Mouse (Mus musculus) small intestine, adult 2 months (tissue): Measurements from ENCODE around the gene Sox8.

ENCODE experiments used
- CTCF ChIP-seq: fragments of 200-500 bp; IDR thresholded peaks from 2 replicates; pipeline ENCODE4 v1.5.1; 2012; ENCODE audit warnings: low read depth, mild to moderate bottlenecking, control low read depth, inconsistent platforms, low read length, moderate library complexity, mixed read lengths; ENCODE audit not compliant: insufficient replicate concordance, insufficient read length; ENCODE audit errors: extremely low read depth
- POLR2A ChIP-seq: fragments of 200-500 bp; IDR thresholded peaks from 2 replicates; pipeline ENCODE4 v1.6.1; 2012; ENCODE audit warnings: low read depth, mild to moderate bottlenecking, control low read depth, inconsistent platforms, low read length, moderate library complexity

- TF ChIP-seq CTCF (no peak), POLR2A (no peak)
These were observed 10.9 kb downstream of the Sox8 start for GRCm38 (mm10) chr17:25559634-25560033.
